Mouse (Mus musculus): ENCODE results near the gene Kif23.

DNA sequence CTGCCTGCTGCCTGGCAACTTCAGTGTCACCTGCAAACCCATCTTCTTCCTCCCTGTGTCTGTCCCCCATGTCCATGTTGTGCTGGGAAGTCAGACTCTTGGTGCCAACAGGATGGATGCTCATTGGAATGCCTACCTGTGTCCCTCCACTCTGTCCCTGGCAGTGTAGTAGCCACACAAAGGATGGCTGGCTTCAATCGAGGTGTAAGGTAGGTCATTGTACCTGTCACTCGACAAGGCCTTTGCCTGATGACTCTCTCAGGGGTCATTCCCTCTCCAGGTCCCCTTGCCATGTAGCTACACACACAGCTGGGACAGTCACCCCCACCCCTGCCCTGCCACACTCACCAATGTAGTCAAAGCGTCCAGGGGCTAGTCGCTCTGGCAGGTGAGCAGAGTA is 14.6 kb upstream of the Kif23 start:
- no peak for TF ChIP-seq POLR2A (IDR thresholded peaks at IDR 0.05; ENCODE audit: borderline replicate concordance, extremely low read depth, insufficient read depth, insufficient read length, poor library complexity, severe bottlenecking)
- no peak for TF ChIP-seq CTCF (IDR thresholded peaks at IDR 0.05; ENCODE audit: borderline replicate concordance, extremely low read depth, insufficient read depth, insufficient read length)

Measured in brain, embryonic 14.5 days (tissue).